Mouse (Mus musculus): ENCODE measurements around the gene Crnkl1. TPM values are rescaled to one million over a fixed set of nuclear protein-coding genes. Genes with fewer than 3 reads are reported as not detected.

The Crnkl1 gene
- total RNA-seq (2021), result 10 to 100 TPM; 18.3 to 21.0 TPM

DNA sequence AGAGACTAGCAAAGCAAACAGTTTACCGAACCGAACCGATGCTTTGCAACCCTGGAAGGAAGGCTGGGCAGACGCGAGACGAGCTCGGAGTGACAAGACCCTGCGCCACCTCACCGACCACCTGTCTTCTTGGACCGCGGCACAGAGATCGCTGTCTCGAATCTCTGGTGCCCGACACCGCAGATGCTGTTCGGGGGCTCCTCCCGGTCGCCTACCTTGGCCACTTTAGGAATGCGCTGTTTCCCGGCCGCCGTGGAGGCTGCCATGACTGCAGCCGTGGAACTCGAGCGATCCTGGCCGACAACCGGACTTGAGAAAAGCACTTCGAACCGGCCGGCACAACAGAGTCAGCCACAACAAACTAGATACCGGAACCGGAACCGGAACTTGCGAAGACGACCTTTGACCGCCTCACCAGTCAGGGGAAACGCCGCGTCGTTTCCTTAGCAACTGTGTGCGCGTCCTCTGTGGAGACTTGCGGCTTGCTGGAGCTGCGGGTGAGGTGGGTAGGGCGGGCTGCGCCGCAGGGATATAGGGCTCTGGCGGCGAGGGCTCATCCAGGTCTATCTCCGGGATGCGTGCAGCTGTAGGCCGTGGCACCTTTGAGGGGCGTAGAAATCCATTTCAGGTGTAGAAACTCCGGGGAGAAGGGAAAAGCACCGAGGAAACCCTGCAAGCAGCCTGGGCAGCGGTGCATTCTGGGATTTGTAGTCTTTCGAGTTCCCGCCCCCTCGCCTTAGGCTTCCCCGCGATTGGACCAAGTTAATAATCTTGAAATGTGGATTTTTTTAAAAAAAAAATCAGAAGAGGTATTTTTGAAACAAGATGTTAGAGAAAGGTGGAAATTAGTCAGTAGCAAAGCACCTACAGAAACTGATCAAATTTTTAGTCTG is at the start of gene Crnkl1, which contains the start of gene Cfap61:
TSS of gene Crnkl1 (minus strand) at position 676 of the 893 bp plus-strand sequence.
TSS of gene Cfap61 (plus strand) at position 446 of the 893 bp plus-strand sequence.
- peak; percentile 96 to 98 for DNase-seq
- intact Hi-C loops (cut with DNase I), result no loop called here

GRCm38 (mm10) chr2:145982317-145983045 is 47.7 kb upstream of the Crnkl1 start:
- no peak for DNase-seq

DNA sequence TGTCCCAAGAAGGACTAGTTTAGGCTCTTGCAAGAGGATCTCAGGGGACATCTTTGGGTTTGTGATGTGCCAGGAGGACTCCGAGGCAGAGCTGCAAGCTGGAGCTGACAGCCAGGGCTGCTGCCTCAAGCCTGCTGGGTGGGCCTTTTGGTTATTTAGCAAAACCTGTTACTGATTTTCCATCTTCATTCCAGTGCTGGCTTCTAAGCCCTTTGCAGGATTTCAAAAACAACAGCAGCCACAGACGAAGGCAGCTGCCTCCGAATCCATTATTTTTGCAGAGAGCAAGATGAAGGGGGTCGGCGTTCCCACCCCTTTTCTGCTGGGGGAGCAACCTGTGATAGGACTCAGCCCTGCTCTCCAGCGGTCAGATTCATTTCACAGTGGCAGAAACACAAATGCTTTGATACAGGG is 46.9 kb upstream of the Crnkl1 start:
- intact Hi-C loops (cut with DNase I), result no loop called here
- DNase-seq, result no peak

More at GRCm38 (mm10) chr2:145982317-145983045, 47.7 kb upstream of the Crnkl1 start:
- intact Hi-C loops (cut with DNase I), result no loop called here

GRCm38 (mm10) chr2:145980881-145981280 is 46.1 kb upstream of the Crnkl1 start:
- intact Hi-C loops (cut with DNase I), result no loop called here
- no peak for DNase-seq

- DNase-seq, result no peak
- intact Hi-C loops (cut with DNase I), result no loop called here
These were observed 44.8 kb upstream of the Crnkl1 start for GRCm38 (mm10) chr2:145979616-145980015.

- intact Hi-C loops (cut with DNase I), result no loop called here
- no peak for DNase-seq
These were observed 37.8 kb upstream of the Crnkl1 start for GRCm38 (mm10) chr2:145972571-145972970.

DNA sequence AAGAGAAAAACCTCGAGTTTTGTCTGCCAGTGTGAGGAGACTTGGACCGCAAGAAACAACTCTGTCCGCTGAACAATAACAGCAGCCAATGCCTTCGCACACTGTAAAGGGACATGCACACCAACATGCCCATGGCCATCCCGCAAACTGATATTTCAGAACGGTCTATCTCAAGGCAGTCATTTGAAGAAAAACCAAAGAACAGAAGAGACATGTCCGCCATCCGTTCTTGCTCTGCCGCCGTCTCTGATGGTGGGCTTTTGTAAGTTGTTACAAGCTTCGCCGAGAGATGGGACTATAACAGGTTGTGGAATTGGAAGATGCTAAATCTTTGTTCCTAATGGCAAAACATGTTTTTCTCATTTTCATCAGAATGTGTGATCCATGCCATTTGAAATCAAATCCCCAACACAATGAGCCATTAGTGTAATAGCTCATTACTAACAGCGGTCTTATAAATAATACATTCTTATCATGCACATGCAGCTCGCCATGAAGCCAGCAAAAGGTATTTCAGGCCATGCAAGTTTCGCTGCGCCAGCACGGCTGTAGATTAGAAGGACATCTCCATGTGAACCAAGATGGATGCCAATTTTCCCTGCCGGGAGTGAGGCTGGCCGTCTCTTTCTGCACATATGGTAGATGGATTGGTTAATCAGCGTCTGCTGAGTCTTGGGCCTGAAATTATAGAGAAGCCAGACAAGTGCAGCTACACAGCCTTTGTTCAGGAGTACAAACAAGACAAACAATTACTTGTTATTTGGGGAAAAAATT is 36.6 kb upstream of the Crnkl1 start:
- intact Hi-C loops (cut with DNase I), result no loop called here

DNA sequence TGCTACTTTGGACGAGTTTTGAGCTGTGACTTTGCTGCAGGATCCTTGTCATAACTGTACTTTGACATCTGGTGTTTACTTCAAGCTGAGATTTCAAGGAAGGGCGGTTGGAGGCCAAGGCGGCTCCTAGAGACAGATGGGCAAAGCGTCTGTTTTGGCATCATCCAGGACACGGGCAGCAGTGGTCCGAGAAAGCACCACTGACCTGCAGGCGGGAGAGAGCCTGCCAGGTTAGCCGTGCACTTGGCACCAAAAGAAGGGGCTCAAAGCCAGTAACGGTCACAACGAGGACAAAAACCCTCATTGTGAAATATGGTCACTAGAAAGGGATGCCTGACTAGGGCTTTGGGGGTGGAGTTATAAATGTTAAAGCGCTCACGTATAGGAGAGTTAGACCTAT is 35.9 kb upstream of the Crnkl1 start:
- DNase-seq, result no peak
- intact Hi-C loops (cut with DNase I), result no loop called here

More for the DNA sequence above, 36.6 kb upstream of the Crnkl1 start:
- no peak for DNase-seq

GRCm38 (mm10) chr2:145961861-145962260 is 27.0 kb upstream of the Crnkl1 start:
- DNase-seq, result no peak

GRCm38 (mm10) chr2:145958551-145958950 is 23.7 kb upstream of the Crnkl1 start:
- intact Hi-C loops (cut with DNase I), result loop anchor here (5.0 to 10.0 kb wide), 2 partner anchors 254 to 656 kb away; no protein-coding TSS in a partner anchor
- no peak for DNase-seq

More at GRCm38 (mm10) chr2:145961861-145962260, 27.0 kb upstream of the Crnkl1 start:
- intact Hi-C loops (cut with DNase I), result no loop called here

DNA sequence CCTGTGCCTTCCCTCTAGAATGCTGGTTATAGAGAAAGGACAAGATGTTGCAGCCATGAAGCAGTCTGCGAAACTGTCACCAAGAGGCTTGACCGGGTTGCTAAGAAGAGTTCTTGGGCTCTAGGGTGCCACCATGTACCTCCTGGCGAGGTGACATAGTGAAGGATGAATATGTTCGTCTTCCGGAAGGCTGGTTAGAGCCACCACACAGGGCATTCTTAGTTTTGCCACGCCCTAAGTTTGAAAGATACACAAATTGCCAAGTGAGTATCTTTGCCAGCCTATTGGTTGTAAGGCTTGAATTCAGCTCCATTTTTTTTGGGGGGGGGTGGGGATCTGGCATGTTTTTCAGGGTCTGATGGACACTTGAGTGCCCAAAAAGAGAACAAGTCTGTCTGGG is 23.3 kb upstream of the Crnkl1 start:
- no peak for DNase-seq
- intact Hi-C loops (cut with DNase I), result loop anchor here (5.0 to 10.0 kb wide), 2 partner anchors 254 to 657 kb away; no protein-coding TSS in a partner anchor

DNA sequence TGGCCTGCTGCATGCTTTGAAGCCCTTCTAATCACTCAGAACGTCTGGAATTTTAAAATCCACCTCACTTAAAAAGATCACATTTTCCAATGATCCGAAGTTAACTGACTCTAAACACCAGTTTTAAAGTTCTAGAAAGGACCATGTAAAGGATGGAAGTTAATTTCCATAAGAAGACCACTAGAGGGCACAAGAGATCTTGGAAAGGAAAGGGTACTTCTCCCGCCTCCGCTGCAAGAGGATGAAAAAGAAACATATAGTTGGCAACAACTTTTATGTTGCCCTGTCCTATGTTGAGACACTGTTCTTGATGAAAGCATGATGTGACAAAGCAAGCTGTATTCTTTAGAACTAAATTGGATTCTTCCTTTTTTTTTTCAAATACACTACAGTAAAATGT is 22.6 kb upstream of the Crnkl1 start:
- peak in 1 of 2 experiments; percentile 30 for DNase-seq
- intact Hi-C loops (cut with DNase I), result loop anchor here (1.0 to 10.0 kb wide), 4 partner anchors 255 to 657 kb away; no protein-coding TSS in a partner anchor

GRCm38 (mm10) chr2:145956318-145956717 is 21.5 kb upstream of the Crnkl1 start:
- intact Hi-C loops (cut with DNase I), result loop anchor here (2.0 to 10.0 kb wide), 3 partner anchors 256 to 658 kb away; no protein-coding TSS in a partner anchor
- no peak for DNase-seq

DNA sequence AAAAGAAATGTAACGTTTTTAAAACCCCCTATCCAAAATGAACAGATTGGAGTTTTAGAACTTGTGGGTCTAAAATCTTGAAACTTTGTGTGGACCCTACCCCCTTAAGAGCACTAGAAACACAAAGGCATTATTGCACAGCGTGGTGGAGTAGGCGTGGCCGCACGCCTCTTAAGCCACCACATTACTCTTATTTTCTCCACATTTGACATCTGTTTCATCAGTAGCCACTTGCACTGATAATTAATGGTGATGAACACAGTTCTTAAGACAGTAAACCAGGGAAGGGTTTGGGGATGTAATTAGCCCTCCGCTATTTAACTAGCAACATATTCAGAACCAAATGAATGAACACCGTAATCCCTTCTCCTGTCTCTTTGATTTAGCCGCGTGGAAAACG is 21.0 kb upstream of the Crnkl1 start:
- intact Hi-C loops (cut with DNase I), result loop anchor here (2.0 to 10.0 kb wide), 3 partner anchors 256 to 659 kb away; no protein-coding TSS in a partner anchor
- no peak for DNase-seq

DNA sequence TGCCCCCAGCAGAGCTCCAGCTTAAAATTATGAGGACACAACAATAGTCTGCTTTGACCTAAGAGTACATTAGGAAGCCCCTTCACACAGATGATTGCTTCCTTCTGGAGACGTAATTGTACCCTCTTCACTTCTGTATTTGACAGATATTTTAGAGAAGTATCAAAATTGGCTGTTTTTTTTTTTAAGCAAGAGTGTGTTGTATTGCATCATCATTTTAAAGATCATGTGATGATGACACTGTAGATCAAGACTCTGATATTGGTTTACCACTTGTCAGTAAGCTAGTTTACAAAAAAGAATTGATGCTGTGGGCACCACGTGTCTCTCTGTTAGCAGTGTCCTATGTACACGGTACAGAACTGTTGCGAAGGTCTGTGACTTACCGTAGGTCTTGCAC is 17.9 kb upstream of the Crnkl1 start:
- intact Hi-C loops (cut with DNase I), result loop anchor here (10.0 kb wide), 1 partner anchor 662 kb away; no protein-coding TSS in a partner anchor

DNA sequence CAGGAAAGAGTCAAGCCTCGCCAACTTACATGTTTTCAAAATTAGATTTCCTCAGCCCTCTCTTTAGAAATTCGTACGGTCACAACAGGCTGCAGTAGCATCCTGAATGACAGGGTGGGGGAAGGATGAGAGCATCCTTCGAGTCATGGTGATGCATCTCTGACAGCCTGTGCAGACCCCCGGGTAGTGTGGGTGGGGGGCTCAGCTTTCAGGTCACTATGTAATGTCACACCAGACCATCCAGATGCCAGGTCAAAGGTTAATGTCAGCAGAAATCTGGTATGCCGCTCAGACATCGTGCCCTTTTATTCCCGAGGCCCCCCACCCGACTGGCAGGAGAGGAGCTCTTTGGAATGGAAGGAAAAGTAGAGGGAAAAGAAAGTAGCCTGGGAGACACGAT is 15.4 kb upstream of the Crnkl1 start:
- no peak for DNase-seq
- intact Hi-C loops (cut with DNase I), result loop anchor here (10.0 kb wide), 1 partner anchor 665 kb away; no protein-coding TSS in a partner anchor

More for the DNA sequence above, 17.9 kb upstream of the Crnkl1 start:
- no peak for DNase-seq

DNA sequence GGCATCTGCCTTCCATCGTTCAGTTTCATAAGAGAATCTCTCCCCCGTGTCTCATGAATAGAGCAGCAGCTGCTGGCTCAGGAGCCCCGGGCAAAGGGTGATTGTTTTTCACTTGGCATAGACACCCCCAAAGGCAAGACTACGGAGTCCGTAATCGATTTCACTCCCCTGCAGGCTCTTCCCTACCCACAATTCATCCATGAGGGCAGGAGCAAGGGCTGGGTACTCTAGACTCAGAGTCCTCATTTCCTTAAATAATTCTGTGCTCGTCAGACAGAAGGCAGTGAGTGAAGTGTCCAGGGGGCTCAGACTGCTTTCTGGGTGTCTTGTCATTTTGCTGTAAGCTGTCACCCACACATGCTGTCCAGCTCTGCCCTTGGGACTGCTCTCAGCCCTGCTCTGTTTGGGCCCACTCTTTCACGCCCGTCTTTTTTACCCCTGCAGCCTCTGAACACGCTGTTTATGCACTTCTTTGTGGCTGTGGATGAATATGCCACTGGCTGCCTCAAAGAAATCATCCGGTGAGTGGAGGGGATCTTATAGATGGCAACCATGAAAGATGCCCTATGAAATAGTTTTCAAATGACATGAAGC is 14.8 kb upstream of the Crnkl1 start:
- no peak for DNase-seq
- intact Hi-C loops (cut with DNase I), result loop anchor here (10.0 kb wide), 1 partner anchor 665 kb away; no protein-coding TSS in a partner anchor

DNA sequence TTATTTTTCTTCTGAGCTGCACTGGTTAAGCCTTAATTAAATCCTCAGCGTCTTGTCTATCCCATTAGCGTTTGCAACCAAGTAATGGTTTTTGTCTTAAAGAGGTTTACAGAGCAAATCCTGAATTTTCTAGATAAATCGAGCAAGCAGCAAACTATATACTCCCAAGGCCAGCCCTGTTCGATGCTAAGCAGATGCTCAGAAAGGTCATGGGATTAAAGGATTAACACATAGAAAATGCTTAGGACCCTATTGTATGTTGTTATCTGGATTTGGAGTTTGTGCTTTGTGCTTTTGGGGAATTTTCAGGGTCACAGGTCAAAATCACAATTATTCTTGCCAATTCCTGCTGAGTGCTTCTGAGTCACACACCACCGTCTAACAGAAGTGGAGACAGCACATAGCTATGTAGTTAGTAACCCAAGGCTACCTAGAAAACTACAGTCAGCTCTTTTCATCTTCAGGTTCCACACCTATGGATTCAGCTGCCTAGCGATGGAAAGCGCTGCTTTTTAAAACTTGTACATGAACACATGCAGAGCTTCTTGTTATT is 13.7 kb upstream of the Crnkl1 start:
- intact Hi-C loops (cut with DNase I), result no loop called here

GRCm38 (mm10) chr2:145944286-145944685 is 9.5 kb upstream of the Crnkl1 start:
- no peak for DNase-seq
- intact Hi-C loops (cut with DNase I), result no loop called here

More for the DNA sequence above, 13.7 kb upstream of the Crnkl1 start:
- no peak for DNase-seq

All from heart, postnatal 10 days (tissue).